Mouse (Mus musculus) intestine, embryonic 16.5 days (tissue): ENCODE data around the gene D10Jhu81e. TPM values are rescaled to one million over a fixed set of nuclear protein-coding genes. Genes with fewer than 3 reads are reported as not detected.

ENCODE experiments used
- ATAC-seq: fragments of 200-750 bp; cut with Nextera tagmentation; 2 replicates; pipeline ENCODE4 v1.8.0; 2017; ENCODE audit warnings: moderate TSS enrichment, moderate library complexity
- H3K27ac ChIP-seq: fragments of 300-500 bp; sonication (generic); 2 replicates; pipeline ENCODE4 v1.5.1; 2014; ENCODE audit warnings: mild to moderate bottlenecking, low read length
- H3K27me3 ChIP-seq: fragments of 300-500 bp; sonication (generic); replicated peaks from 2 replicates; pipeline ENCODE4 v1.6.1; 2014; ENCODE audit warnings: low read length, control low read depth, mixed read lengths; ENCODE audit not compliant: control insufficient read depth, insufficient read depth
- H3K36me3 ChIP-seq: fragments of 300-500 bp; sonication (generic); 2 replicates; pipeline ENCODE4 v1.6.1; 2014; ENCODE audit warnings: low read length, control low read depth; ENCODE audit not compliant: control insufficient read depth, insufficient read depth
- H3K4me1 ChIP-seq: fragments of 300-500 bp; sonication (generic); 2 replicates; pipeline ENCODE4 v1.6.1; 2014; ENCODE audit warnings: low read length, control low read depth, mixed read lengths; ENCODE audit not compliant: control insufficient read depth, insufficient read depth
- H3K4me2 ChIP-seq: fragments of 300-500 bp; sonication (generic); 2 replicates; pipeline ENCODE4 v1.6.1; 2014; ENCODE audit warnings: low read depth, low read length, control low read depth
- H3K4me3 ChIP-seq: fragments of 300-500 bp; sonication (generic); 2 replicates; pipeline ENCODE4 v1.5.1; 2014; ENCODE audit warnings: mild to moderate bottlenecking, low read length
- H3K9ac ChIP-seq: fragments of 300-500 bp; sonication (generic); 2 replicates; pipeline ENCODE4 v1.6.1; 2014; ENCODE audit warnings: low read depth, low read length
- H3K9me3 ChIP-seq: fragments of 300-500 bp; sonication (generic); 2 replicates; pipeline ENCODE4 v1.6.1; 2016; ENCODE audit warnings: low read length, control low read depth; ENCODE audit not compliant: control insufficient read depth
- WGBS: fragments of 180-500 bp; shearing (Covaris S2); extraction: QIAGEN DNeasy Blood & Tissue Kit; methylation state at CpG from one replicate; pipeline ENCODE4 v1.1.7; 2014; 5-methylcytosine and 5-hydroxymethylcytosine counted together
- polyA plus RNA-seq: library from polyadenylated mRNA; unstranded; fragments of >200 nt; fragmentation: Nextera tagmentation; extraction: Ambion mirVana; gene quantifications from 2 replicates; pipeline ENCODE4 v1.2.1, GENCODE M21; 2015

Gene D10Jhu81e
- polyA plus RNA-seq, 1 experiment from 2014 or later, result 45.7 TPM

DNA sequence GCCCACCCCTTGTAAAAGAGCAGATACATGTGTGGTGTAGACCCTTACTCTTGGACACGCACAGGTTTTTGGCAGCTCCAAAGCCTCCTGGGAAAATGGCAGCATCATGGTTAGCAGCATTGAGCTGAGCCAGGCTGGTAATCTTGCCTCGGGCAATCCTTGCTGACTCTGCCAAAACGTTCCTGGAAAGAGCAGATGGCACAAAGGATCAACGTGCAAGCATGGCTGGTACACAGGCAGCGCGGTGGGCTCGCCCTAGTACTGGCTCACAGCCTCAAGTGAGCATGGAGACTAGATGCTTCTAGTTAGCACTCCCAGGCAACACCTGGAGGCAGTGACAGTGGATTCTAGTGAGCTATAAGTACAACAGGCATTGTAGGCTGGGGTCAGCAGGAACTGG, 2.2 kb downstream of the D10Jhu81e start:
- Histone ChIP-seq H3K4me2 (no peak overlapping the region), H3K36me3 (peaks cover 6% of the 10 kb centered on the region), H3K27ac (no peak overlapping the region), H3K27me3 (no peaks in the 10 kb centered on the region), H3K9me3 (no peaks in the 10 kb centered on the region), H3K9ac (no peak overlapping the region), H3K4me3 (no peak overlapping the region), H3K4me1 (peaks cover 10% of the 10 kb centered on the region)
- 90% methylated on average over 7 of the region's 7 CpGs for WGBS
- no peak for ATAC-seq

DNA sequence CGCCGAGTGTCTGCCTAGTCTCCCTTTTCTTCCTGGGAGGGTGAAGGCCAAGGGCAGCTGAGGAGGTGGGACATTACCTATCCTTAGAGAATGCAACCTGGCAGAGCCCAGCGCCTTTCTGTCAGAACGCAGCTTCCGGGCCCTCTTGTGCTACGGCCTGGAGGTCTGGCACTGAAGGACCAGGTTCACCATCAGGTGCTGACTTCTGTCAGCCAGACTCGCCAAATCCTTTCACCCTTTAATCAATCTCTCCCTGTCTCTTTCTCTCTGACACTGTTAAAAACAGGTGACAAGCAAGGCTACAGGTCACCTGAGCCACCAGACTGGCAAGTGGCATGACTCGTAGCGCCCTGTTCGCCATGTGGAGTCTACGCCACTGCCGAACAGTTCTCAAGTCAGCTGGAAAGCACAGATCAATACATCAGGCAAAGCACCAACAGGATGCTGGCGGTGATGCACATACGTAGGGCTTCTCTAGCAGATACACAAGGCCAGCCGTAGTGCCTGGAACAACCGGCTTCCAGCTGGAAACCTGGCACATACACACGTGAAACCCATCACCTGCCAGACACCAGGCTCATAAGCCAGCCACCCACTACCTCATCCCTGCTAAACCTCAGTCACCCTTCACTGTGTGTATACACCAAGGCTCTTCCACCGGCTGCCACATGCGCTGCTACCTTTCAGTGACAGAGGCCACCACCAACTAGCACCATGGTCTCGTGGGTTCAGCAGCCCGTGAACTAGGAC, 4.2 kb downstream of the D10Jhu81e start:
- Histone ChIP-seq H3K9ac (no peak overlapping the region), H3K27ac (no peak overlapping the region), H3K36me3 (no peaks in the 10 kb centered on the region; the same call in 1 of the 2 replicates), H3K4me3 (no peak overlapping the region), H3K27me3 (no peaks in the 10 kb centered on the region), H3K4me2 (no peak overlapping the region), H3K4me1 (peaks cover 10% of the 10 kb centered on the region), H3K9me3 (no peaks in the 10 kb centered on the region)
- no peak for ATAC-seq
- 91% methylated on average over 21 of the region's 21 CpGs for whole genome bisulfite sequencing

DNA sequence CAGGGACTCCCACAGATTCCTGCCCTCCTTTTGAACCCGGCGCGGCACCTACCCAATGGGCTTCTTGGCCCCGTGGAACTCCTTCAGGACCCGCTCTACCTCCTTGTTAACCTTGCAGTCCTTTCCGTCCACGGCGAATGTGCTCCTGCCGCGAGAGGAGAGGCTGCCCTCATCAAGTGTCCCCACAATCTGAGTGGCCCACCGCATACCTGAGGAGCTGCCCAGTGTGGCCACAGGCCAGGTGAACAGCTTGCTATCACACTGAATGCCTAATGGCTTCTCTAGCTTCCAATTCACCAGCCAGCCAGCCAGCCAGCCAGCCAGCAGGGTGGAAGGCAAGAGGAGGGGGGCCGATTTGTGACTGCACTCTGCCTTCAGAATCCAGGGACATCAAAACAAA, 4.8 kb downstream of the D10Jhu81e start:
- H3K36me3 ChIP-seq, result no peaks in the 10 kb centered on the region; the same call in 1 of the 2 replicates
- H3K9me3 ChIP-seq, result no peaks in the 10 kb centered on the region
- no peak overlapping the region for H3K27ac ChIP-seq
- no peak for ATAC-seq
- H3K9ac ChIP-seq, result no peak overlapping the region
- WGBS, result 91% methylated on average over 12 of the region's 12 CpGs
- peaks cover 11% of the 10 kb centered on the region for H3K4me1 ChIP-seq
- H3K27me3 ChIP-seq, result no peaks in the 10 kb centered on the region
- no peak overlapping the region for H3K4me3 ChIP-seq
- no peak overlapping the region for H3K4me2 ChIP-seq

DNA sequence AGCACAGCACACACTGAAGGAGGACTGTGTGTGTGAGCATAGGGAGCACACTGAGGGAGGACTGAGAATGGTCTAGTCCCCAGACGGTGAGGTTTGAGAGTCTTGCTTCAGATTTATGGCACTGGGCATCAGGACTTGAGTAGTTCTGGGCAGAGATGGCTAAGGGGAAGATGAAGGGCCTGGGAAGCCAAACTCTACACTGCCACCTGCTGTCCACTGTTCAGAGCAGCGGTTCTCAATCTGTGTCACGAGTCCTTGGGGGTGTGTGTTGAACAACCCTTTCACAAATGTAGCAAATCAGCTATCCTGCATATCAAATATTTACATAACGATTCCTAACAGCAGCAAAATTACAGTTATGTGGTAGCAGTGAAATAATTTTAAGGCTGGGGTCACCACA, 5.7 kb downstream of the D10Jhu81e start:
- no peak for ATAC-seq
- H3K4me1 ChIP-seq, result peaks cover 17% of the 10 kb centered on the region
- H3K36me3 ChIP-seq, result no peaks in the 10 kb centered on the region; the same call in 1 of the 2 replicates
- no peaks in the 10 kb centered on the region for H3K9me3 ChIP-seq
- no peak overlapping the region for H3K4me2 ChIP-seq
- no peak overlapping the region for H3K4me3 ChIP-seq
- H3K27me3 ChIP-seq, result no peaks in the 10 kb centered on the region
- H3K9ac ChIP-seq, result no peak overlapping the region
- H3K27ac ChIP-seq, result no peak overlapping the region
- 20% methylated on average over 4 of the region's 4 CpGs for WGBS

DNA sequence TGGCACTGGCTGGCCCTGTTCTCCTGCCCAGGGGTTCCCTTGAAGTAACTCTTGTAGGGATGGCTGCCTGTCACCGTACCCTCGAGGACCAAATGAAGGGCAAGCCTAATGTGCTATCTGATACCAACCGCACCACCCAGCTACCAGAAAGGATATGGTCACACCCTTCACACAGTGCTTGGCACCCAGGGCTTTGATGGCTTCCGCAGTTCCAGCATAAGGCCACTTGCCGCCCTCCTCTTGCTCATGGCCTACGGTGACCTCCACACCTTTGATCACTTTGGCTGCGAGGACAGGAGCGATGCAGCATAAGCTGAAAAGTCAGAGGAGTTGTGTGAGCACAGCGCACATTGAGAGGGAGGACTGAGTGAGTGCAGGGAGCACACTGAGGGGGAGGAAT, 6.3 kb downstream of the D10Jhu81e start:
- Histone ChIP-seq H3K27ac (no peak overlapping the region), H3K9me3 (no peaks in the 10 kb centered on the region), H3K4me2 (no peak overlapping the region), H3K9ac (no peak overlapping the region), H3K4me3 (no peak overlapping the region), H3K27me3 (no peaks in the 10 kb centered on the region), H3K4me1 (peaks cover 14% of the 10 kb centered on the region), H3K36me3 (no peaks in the 10 kb centered on the region; the same call in 1 of the 2 replicates)
- 93% methylated on average over 9 of the region's 9 CpGs for WGBS
- ATAC-seq, result no peak

DNA sequence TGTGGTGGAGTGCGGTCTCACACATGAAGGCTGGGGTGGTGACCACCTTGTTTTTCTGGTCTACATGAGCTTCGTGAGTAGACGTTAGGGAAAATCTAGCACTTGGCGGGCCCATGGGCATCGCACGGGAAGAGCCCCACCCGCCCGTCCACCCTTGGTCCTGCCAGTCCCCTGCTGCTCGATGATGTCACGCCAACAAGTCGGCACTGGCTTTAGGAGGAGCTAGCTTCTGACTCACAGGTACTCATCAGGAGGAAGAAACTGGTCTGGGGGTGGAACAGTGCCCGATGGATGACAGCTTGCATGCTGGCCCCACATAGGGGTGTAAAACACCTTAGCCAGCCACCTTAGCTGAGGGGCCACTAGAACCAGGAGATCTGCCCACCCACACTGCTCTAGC, 6.9 kb downstream of the D10Jhu81e start:
- Histone ChIP-seq H3K4me2 (no peak overlapping the region), H3K27me3 (no peaks in the 10 kb centered on the region), H3K36me3 (no peaks in the 10 kb centered on the region; the same call in 1 of the 2 replicates), H3K27ac (no peak overlapping the region), H3K9ac (no peak overlapping the region), H3K4me1 (peaks cover 12% of the 10 kb centered on the region), H3K9me3 (no peaks in the 10 kb centered on the region), H3K4me3 (no peak overlapping the region)
- 94% methylated on average over 12 of the region's 12 CpGs for WGBS
- no peak for ATAC-seq

DNA sequence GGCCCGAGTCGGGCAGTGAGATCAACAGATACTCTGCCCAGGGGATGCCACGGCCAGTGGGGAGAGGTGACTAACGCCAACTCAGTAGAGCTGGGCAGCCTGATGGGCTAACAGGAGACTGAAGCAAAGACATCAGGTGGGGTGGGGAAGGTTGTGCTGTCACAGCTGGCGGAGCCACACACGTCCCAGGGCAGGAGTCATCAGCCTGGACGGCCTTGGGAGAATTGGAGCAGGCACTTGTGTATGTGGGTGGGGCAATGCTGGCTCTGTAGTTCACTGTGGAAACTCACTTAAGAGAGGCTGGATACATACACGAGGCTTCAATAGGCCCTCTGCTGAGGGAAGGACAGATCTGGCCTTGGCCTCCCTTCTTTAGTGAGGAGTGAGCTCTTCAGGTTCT, 8.5 kb downstream of the D10Jhu81e start:
- Histone ChIP-seq H3K36me3 (no peaks in the 10 kb centered on the region; the same call in 1 of the 2 replicates), H3K27ac (no peak overlapping the region), H3K27me3 (no peaks in the 10 kb centered on the region), H3K4me2 (no peak overlapping the region), H3K9me3 (no peaks in the 10 kb centered on the region), H3K4me3 (no peak overlapping the region), H3K4me1 (peaks cover 12% of the 10 kb centered on the region), H3K9ac (no peak overlapping the region)
- no peak for ATAC-seq
- WGBS, result 82% methylated on average over 8 of the region's 8 CpGs

DNA sequence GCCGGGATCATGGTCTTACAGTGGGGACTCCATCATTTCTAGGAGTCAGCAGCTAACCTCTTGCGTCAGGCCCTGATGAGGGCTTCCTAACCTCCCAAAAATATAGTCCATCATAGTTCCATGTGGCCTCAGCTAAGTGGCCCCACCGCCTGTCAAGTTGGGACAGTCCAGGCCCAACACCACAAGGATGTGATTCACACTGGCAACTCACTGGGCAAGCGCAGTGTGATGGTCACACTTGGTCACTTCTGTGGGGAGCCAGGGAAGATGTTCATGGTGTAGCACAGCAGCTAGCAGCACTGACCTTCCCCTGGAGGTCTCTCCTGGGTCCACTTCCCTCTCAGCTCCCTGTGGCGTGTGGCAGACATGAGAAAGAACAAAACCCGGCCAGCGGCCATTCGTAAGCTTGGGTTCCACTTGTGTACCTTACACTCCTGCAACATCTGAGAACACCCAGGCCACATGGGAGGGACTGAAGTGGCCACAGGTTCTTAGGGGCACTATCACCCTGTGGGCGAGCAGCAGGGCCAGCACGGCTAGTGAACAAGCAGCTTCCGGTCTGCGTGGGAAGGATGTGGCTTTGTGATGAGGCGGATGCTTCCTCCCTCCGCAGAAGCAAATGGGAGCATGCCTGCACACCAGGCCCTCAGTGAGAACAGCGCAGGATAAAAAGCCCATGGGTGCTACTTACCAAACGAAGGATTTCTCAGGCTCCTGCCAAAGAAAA, 9.1 kb downstream of the D10Jhu81e start:
- H3K9ac ChIP-seq, result no peak overlapping the region
- 86% methylated on average over 16 of the region's 16 CpGs for WGBS
- no peaks in the 10 kb centered on the region; the same call in 1 of the 2 replicates for H3K36me3 ChIP-seq
- peaks cover 12% of the 10 kb centered on the region for H3K4me1 ChIP-seq
- ATAC-seq, result peak; percentile 3; the same call in 1 of the 2 replicates
- no peaks in the 10 kb centered on the region for H3K27me3 ChIP-seq
- H3K4me3 ChIP-seq, result no peak overlapping the region
- no peak overlapping the region for H3K4me2 ChIP-seq
- no peak overlapping the region for H3K27ac ChIP-seq
- H3K9me3 ChIP-seq, result no peaks in the 10 kb centered on the region

DNA sequence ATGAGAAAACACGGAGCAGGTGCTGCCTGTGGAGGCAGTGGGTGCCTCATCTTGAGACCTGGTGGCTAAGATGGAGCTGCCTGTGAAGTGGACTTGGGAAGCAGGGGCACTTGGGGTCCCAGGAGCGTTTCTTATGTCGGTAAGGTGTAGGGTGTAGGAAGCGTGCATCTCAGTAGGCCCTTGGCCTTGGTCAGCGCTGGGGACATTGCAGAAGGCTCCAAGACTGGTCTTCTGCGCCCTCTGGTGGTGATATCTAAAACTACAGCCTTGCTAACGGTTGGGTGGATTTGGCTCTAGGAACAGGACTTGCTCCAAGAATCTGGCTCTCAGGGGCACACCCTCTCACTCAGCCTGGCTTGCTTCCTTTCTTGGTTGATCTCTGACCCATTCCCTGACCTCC, 9.7 kb downstream of the D10Jhu81e start:
- Histone ChIP-seq H3K9me3 (no peaks in the 10 kb centered on the region), H3K36me3 (no peaks in the 10 kb centered on the region; the same call in 1 of the 2 replicates), H3K4me1 (peaks cover 12% of the 10 kb centered on the region), H3K27ac (peak overlapping the region; percentile 20), H3K9ac (peak overlapping the region; percentile 47), H3K4me2 (peak overlapping the region; percentile 43), H3K27me3 (no peaks in the 10 kb centered on the region), H3K4me3 (no peak overlapping the region)
- 1% methylated on average over 7 of the region's 7 CpGs for WGBS
- peak; percentile 76 for ATAC-seq
